Mouse (Mus musculus) hindbrain, embryonic 11.5 days (tissue): ENCODE results near the gene Eif2d. TPM values are rescaled to one million over a fixed set of nuclear protein-coding genes. Genes with fewer than 3 reads are reported as not detected.
"Not testable (repeated sequence)": the region's sequence is repeated elsewhere in the genome, so short reads cannot be mapped to it uniquely, and the experiment has no call there.

Source experiments
- ATAC-seq: fragments of 200-750 bp; cut with Nextera tagmentation; 2 replicates; pipeline ENCODE4 v1.8.0; 2017; ENCODE audit warnings: mild to moderate bottlenecking, moderate TSS enrichment, moderate library complexity; ENCODE audit not compliant: low FRiP score
- DNase-seq: peaks from one replicate; pipeline ENCODE4 v3.0.0-alpha.2; 2015; ENCODE audit warnings: low spot score
- H3K27ac ChIP-seq: fragments of 300-500 bp; sonication (generic); 2 replicates; pipeline ENCODE4 v1.5.1; 2014; ENCODE audit warnings: mild to moderate bottlenecking, low read depth, low read length
- H3K27me3 ChIP-seq: fragments of 300-500 bp; sonication (generic); 2 replicates; pipeline ENCODE4 v1.6.1; 2014; ENCODE audit warnings: mild to moderate bottlenecking, low read length, moderate library complexity, mixed read lengths; ENCODE audit not compliant: control insufficient read depth, insufficient read depth
- H3K36me3 ChIP-seq: fragments of 300-500 bp; sonication (generic); 2 replicates; pipeline ENCODE4 v1.6.1; 2014; ENCODE audit warnings: mild to moderate bottlenecking, low read length, moderate library complexity, mixed read lengths; ENCODE audit not compliant: control insufficient read depth, insufficient read depth
- H3K4me1 ChIP-seq: fragments of 300-500 bp; sonication (generic); replicated peaks from 2 replicates; pipeline ENCODE4 v1.6.1; 2014; ENCODE audit warnings: low read length, mixed read lengths; ENCODE audit not compliant: control insufficient read depth, insufficient read depth
- H3K4me2 ChIP-seq: fragments of 300-500 bp; sonication (generic); replicated peaks from 2 replicates; pipeline ENCODE4 v1.6.1; 2014; ENCODE audit warnings: mild to moderate bottlenecking, low read depth, low read length
- H3K4me3 ChIP-seq: fragments of 300-500 bp; sonication (generic); 2 replicates; pipeline ENCODE4 v1.5.1; 2014; ENCODE audit warnings: low read depth, low read length
- H3K9ac ChIP-seq: fragments of 300-500 bp; sonication (generic); 2 replicates; pipeline ENCODE4 v1.6.1; 2014; ENCODE audit warnings: low read depth, low read length
- H3K9me3 ChIP-seq: fragments of 300-500 bp; sonication (generic); 2 replicates; pipeline ENCODE4 v1.6.1; 2016; ENCODE audit warnings: low read length; ENCODE audit not compliant: control insufficient read depth
- WGBS: fragments of 180-500 bp; shearing (Covaris S2); extraction: QIAGEN DNeasy Blood & Tissue Kit; methylation state at CpG from one replicate; pipeline ENCODE4 v1.1.7; 2014; 5-methylcytosine and 5-hydroxymethylcytosine counted together
- polyA plus RNA-seq: library from polyadenylated mRNA; unstranded; fragments of >200 nt; fragmentation: Nextera tagmentation; extraction: Ambion mirVana; gene quantifications from 2 replicates; pipeline ENCODE4 v1.2.1, GENCODE M21; 2014

Gene Eif2d
- polyA plus RNA-seq, 1 experiment from 2014 or later = 53.3 TPM

GRCm38 (mm10) chr1:131155456-131155855 is 2.5 kb downstream of the Eif2d start:
- H3K36me3 ChIP-seq = no peaks in the 10 kb centered on the region
- H3K4me3 ChIP-seq = no peak overlapping the region
- no peak overlapping the region for H3K27ac ChIP-seq
- no peaks in the 10 kb centered on the region for H3K9me3 ChIP-seq
- ATAC-seq (no peak), DNase-seq (peak; percentile 64)
- no peak overlapping the region for H3K9ac ChIP-seq
- H3K4me1 ChIP-seq = no peaks in the 10 kb centered on the region
- WGBS = 55% methylated on average over 2 of the region's 2 CpGs
- H3K4me2 ChIP-seq = no peak overlapping the region
- H3K27me3 ChIP-seq = no peaks in the 10 kb centered on the region

GRCm38 (mm10) chr1:131159573-131160327 is 6.8 kb downstream of the Eif2d start:
- not testable (repeated sequence) for H3K9ac ChIP-seq, H3K4me3 ChIP-seq, H3K27me3 ChIP-seq, H3K4me1 ChIP-seq, H3K9me3 ChIP-seq, H3K4me2 ChIP-seq, ATAC-seq, DNase-seq, H3K27ac ChIP-seq, H3K36me3 ChIP-seq
- WGBS = 90% methylated on average over 3 of the region's 3 CpGs

GRCm38 (mm10) chr1:131161091-131161490 is 8.1 kb downstream of the Eif2d start:
- Histone ChIP-seq H3K36me3 (peaks cover 8% of the 10 kb centered on the region), H3K4me3 (no peak overlapping the region), H3K27me3 (no peaks in the 10 kb centered on the region), H3K4me2 (no peak overlapping the region), H3K27ac (no peak overlapping the region), H3K9me3 (no peaks in the 10 kb centered on the region), H3K4me1 (no peaks in the 10 kb centered on the region), H3K9ac (no peak overlapping the region)
- no peak for DNase-seq
- ATAC-seq = no peak
- WGBS = 84% methylated on average over 11 of the region's 11 CpGs

GRCm38 (mm10) chr1:131164427-131164826 is 11.4 kb downstream of the Eif2d start:
- no peaks in the 10 kb centered on the region for H3K27me3 ChIP-seq
- no peak overlapping the region for H3K4me3 ChIP-seq
- no peaks in the 10 kb centered on the region for H3K9me3 ChIP-seq
- 89% methylated on average over 6 of the region's 6 CpGs for WGBS
- DNase-seq (no peak), ATAC-seq (no peak)
- no peaks in the 10 kb centered on the region for H3K4me1 ChIP-seq
- H3K36me3 ChIP-seq = peaks cover 10% of the 10 kb centered on the region
- H3K4me2 ChIP-seq = no peak overlapping the region
- H3K9ac ChIP-seq = no peak overlapping the region
- no peak overlapping the region for H3K27ac ChIP-seq

- Histone ChIP-seq H3K9ac (no peak overlapping the region), H3K36me3 (peaks cover 7% of the 10 kb centered on the region; the same call in 1 of the 2 replicates), H3K4me3 (no peak overlapping the region), H3K4me1 (no peaks in the 10 kb centered on the region), H3K27ac (no peak overlapping the region), H3K27me3 (no peaks in the 10 kb centered on the region), H3K9me3 (no peaks in the 10 kb centered on the region), H3K4me2 (no peak overlapping the region)
- DNase-seq = no peak
- 94% methylated on average over 10 of the region's 10 CpGs for WGBS
- ATAC-seq = no peak
These were observed 14.6 kb downstream of the Eif2d start for GRCm38 (mm10) chr1:131167612-131168011.

GRCm38 (mm10) chr1:131173001-131173400 is 20.0 kb downstream of the Eif2d start:
- Histone ChIP-seq H3K9me3 (no peaks in the 10 kb centered on the region), H3K4me3 (no peak overlapping the region), H3K9ac (no peak overlapping the region), H3K27ac (no peak overlapping the region), H3K4me1 (no peaks in the 10 kb centered on the region), H3K36me3 (0 out of 2 replicates have a peak, but pooled peaks cover 2% of the 10 kb centered on the region), H3K27me3 (no peaks in the 10 kb centered on the region), H3K4me2 (no peak overlapping the region)
- 90% methylated on average over 7 of the region's 7 CpGs for WGBS
- no peak for DNase-seq
- ATAC-seq = no peak

GRCm38 (mm10) chr1:131173809-131174208 is 20.8 kb downstream of the Eif2d start:
- 93% methylated on average over 6 of the region's 6 CpGs for WGBS
- H3K27me3 ChIP-seq = no peaks in the 10 kb centered on the region
- no peak overlapping the region for H3K27ac ChIP-seq
- H3K9me3 ChIP-seq = no peaks in the 10 kb centered on the region
- no peak overlapping the region for H3K4me2 ChIP-seq
- no peak for ATAC-seq
- H3K9ac ChIP-seq = no peak overlapping the region
- H3K4me1 ChIP-seq = no peaks in the 10 kb centered on the region
- 0 out of 2 replicates have a peak, but pooled peaks cover 2% of the 10 kb centered on the region for H3K36me3 ChIP-seq
- no peak for DNase-seq
- H3K4me3 ChIP-seq = no peak overlapping the region

- no peak overlapping the region for H3K9ac ChIP-seq
- H3K27me3 ChIP-seq = no peaks in the 10 kb centered on the region
- H3K36me3 ChIP-seq = 0 out of 2 replicates have a peak, but pooled peaks cover 2% of the 10 kb centered on the region
- no peak overlapping the region for H3K4me2 ChIP-seq
- H3K27ac ChIP-seq = no peak overlapping the region
- WGBS = 87% methylated on average over 12 of the region's 12 CpGs
- H3K4me3 ChIP-seq = no peak overlapping the region
- no peak for DNase-seq
- no peaks in the 10 kb centered on the region for H3K4me1 ChIP-seq
- H3K9me3 ChIP-seq = no peaks in the 10 kb centered on the region
- ATAC-seq = no peak
These were observed 21.4 kb downstream of the Eif2d start for GRCm38 (mm10) chr1:131174299-131174861.

GRCm38 (mm10) chr1:131175189-131175588 is 22.2 kb downstream of the Eif2d start:
- Histone ChIP-seq H3K4me3 (no peak overlapping the region), H3K36me3 (0 out of 2 replicates have a peak, but pooled peaks cover 2% of the 10 kb centered on the region), H3K9ac (no peak overlapping the region), H3K27me3 (no peaks in the 10 kb centered on the region), H3K4me1 (no peaks in the 10 kb centered on the region), H3K27ac (no peak overlapping the region), H3K9me3 (no peaks in the 10 kb centered on the region), H3K4me2 (no peak overlapping the region)
- WGBS = 100% methylated on average over 1 of the region's 1 CpGs
- no peak for DNase-seq
- no peak for ATAC-seq
